Mouse (Mus musculus): ENCODE measurements around the gene Samd5. TPM values are rescaled to one million over a fixed set of nuclear protein-coding genes. Genes with fewer than 3 reads are reported as not detected.

The Samd5 gene
- polyA plus RNA-seq, 1 experiment from 2014 or later: 3.7 TPM

DNA sequence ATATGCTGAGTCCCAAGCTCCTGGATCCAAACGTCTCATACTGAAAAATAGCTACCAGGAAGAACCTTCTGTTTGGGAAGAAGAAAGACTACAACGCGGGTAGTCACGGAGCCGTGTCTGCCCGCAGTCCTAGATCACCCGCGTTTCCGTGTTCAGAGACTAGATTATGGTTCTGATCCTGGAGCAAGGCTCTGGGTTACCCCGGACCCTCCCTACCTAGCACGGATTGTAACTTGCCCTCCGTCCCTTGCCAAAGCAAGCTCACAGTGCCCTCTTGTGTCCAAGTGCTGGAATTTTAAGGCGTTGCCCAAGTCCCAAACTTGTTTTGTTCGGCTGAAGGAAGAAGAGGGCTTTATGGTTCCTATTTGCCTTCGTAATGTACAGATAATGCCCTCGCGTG, 1.9 kb upstream of the Samd5 start:
- Histone ChIP-seq H3K27ac (peak overlapping the region; percentile 56; the same call in 1 of the 2 replicates), H3K4me1 (replicated peaks) (peaks cover 24% of the 10 kb centered on the region), H3K4me3 (peak overlapping the region; percentile 75), H3K9me3 (no peaks in the 10 kb centered on the region), H3K36me3 (no peaks in the 10 kb centered on the region), H3K27me3 (ENCODE audit: insufficient read depth, poor library complexity, severe bottlenecking) (peaks cover 51% of the 10 kb centered on the region)
- DNase-seq (ENCODE audit: low spot score): peak; percentile 78
- 4% methylated on average over 17 of the region's 17 CpGs for WGBS

DNA sequence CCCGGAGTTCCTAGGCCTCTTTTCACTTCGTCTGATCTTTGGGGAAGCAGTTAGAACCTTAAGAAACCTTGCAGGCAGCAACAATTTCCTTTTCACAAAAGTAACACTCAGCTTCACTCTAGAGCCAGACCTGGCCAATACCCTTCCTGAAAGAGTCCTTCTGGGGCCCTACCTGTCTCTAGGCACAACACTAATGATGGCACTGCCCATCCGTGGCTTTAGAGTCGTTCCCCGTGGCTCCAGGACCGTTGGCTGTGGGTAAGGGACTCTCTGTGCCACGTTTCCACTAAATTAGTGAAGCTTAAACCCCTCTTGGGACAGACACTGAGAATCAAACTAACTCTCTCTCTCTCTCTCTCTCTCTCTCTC, 1.4 kb upstream of the Samd5 start:
- DNase-seq (ENCODE audit: low spot score): peak; percentile 23
- WGBS: 2% methylated on average over 7 of the region's 7 CpGs

GRCm38 (mm10) chr10:9675550-9676417, 776 bp upstream of the Samd5 start:
- Histone ChIP-seq H3K27me3 (ENCODE audit: insufficient read depth, poor library complexity, severe bottlenecking) (peaks cover 51% of the 10 kb centered on the region), H3K4me3 (peak overlapping the region; percentile 75), H3K27ac (peak overlapping the region; percentile 84), H3K9me3 (no peaks in the 10 kb centered on the region), H3K4me1 (replicated peaks) (peaks cover 24% of the 10 kb centered on the region), H3K36me3 (no peaks in the 10 kb centered on the region)
- DNase-seq (ENCODE audit: low spot score): peak; percentile 23
- under 1% methylated on average over 36 of the region's 36 CpGs for WGBS

More for the DNA sequence above, 1.4 kb upstream of the Samd5 start:
- Histone ChIP-seq H3K4me1 (replicated peaks) (peaks cover 24% of the 10 kb centered on the region), H3K9me3 (no peaks in the 10 kb centered on the region), H3K27ac (peak overlapping the region; percentile 84; the same call in 1 of the 2 replicates), H3K36me3 (no peaks in the 10 kb centered on the region), H3K4me3 (peak overlapping the region; percentile 75), H3K27me3 (ENCODE audit: insufficient read depth, poor library complexity, severe bottlenecking) (peaks cover 51% of the 10 kb centered on the region)

GRCm38 (mm10) chr10:9673276-9673675, 1.7 kb downstream of the Samd5 start:
- Histone ChIP-seq H3K27me3 (ENCODE audit: insufficient read depth, poor library complexity, severe bottlenecking) (peaks cover 48% of the 10 kb centered on the region), H3K4me1 (replicated peaks) (peaks cover 20% of the 10 kb centered on the region), H3K27ac (no peak overlapping the region), H3K4me3 (peak overlapping the region; percentile 75), H3K9me3 (no peaks in the 10 kb centered on the region), H3K36me3 (no peaks in the 10 kb centered on the region)
- DNase-seq (ENCODE audit: low spot score): no peak

DNA sequence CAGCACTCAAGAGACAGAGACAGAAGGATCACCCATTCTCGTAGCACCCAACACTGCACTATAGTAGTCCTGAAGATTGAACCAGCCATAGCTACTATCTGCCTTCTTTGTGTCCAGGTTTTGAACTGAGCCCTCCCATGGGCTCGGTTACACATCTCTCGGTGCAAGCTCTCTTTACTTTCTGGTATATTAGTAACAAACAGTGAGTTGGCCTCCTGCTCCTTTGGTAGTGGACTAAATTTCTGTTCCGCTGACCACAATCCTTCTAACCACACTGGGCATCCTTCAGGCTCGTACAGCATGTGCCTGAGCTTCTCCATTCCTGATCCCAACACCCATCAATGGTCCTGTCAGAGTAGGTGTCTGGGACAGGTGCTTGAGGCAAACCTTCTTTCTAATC, 2.3 kb downstream of the Samd5 start:
- Histone ChIP-seq H3K27me3 (ENCODE audit: insufficient read depth, poor library complexity, severe bottlenecking) (peaks cover 43% of the 10 kb centered on the region), H3K4me1 (replicated peaks) (peaks cover 20% of the 10 kb centered on the region), H3K9me3 (no peaks in the 10 kb centered on the region), H3K27ac (no peak overlapping the region), H3K36me3 (no peaks in the 10 kb centered on the region), H3K4me3 (peak overlapping the region; percentile 75; the same call in 1 of the 2 replicates)
- 86% methylated on average over 5 of the region's 5 CpGs for WGBS
- no peak for DNase-seq (ENCODE audit: low spot score)

DNA sequence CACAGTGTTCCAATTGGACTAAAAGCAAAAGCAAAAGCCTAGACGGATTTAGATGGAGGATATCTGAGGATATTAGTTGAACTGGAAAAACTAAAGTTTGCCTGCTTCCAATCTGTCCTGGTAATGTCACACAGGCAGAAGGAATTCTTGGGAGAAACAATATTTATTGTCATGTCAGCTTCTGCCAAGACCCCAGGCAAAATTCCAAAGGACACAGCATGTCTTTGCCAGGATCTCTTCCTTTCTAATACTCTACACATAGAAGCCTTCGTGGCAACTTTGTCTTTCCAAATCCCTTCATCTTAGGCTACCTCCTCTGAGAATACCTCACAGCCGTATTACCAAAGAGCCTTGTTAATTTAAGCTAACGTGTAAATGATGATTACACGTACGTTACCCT, 4.7 kb downstream of the Samd5 start:
- no peak overlapping the region for H3K4me3 ChIP-seq
- peaks cover 22% of the 10 kb centered on the region; the same call in 1 of the 2 replicates for H3K27me3 ChIP-seq (ENCODE audit: insufficient read depth, poor library complexity, severe bottlenecking)
- H3K27ac ChIP-seq: no peak overlapping the region
- 92% methylated on average over 6 of the region's 6 CpGs for WGBS
- no peaks in the 10 kb centered on the region for H3K9me3 ChIP-seq
- peaks cover 5% of the 10 kb centered on the region; the same call in 1 of the 2 replicates for H3K4me1 ChIP-seq (replicated peaks)
- DNase-seq (ENCODE audit: low spot score): no peak
- no peaks in the 10 kb centered on the region for H3K36me3 ChIP-seq

DNA sequence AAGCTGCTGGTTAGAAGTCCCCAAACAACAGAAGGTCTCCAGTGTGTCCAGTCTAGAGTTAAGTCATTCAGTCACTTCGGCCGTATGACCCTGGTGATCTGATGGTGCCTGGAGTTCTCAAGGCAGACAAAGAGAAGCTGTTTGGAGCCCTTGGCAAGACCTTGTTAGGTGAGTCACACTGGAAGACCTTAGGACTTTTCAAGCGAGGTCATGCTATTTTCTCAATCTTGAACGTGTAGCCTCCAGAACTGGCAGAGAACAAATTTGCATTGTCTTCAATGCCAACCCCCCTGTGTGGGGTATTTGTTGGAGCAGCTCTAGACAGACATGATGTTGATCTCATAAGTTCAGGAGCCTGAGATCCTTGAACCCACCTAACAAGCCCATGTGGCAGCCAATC, 6.2 kb downstream of the Samd5 start:
- Histone ChIP-seq H3K36me3 (no peaks in the 10 kb centered on the region), H3K9me3 (no peaks in the 10 kb centered on the region), H3K4me1 (replicated peaks) (no peaks in the 10 kb centered on the region), H3K27me3 (ENCODE audit: insufficient read depth, poor library complexity, severe bottlenecking) (peaks cover 10% of the 10 kb centered on the region; the same call in 1 of the 2 replicates), H3K4me3 (no peak overlapping the region), H3K27ac (no peak overlapping the region)
- no peak for DNase-seq (ENCODE audit: low spot score)
- 81% methylated on average over 4 of the region's 4 CpGs for WGBS

GRCm38 (mm10) chr10:9652946-9653345, 22.1 kb downstream of the Samd5 start:
- Histone ChIP-seq H3K27me3 (ENCODE audit: insufficient read depth, poor library complexity, severe bottlenecking) (no peaks in the 10 kb centered on the region), H3K36me3 (no peaks in the 10 kb centered on the region), H3K4me3 (no peak overlapping the region), H3K4me1 (replicated peaks) (peaks cover 17% of the 10 kb centered on the region), H3K27ac (no peak overlapping the region), H3K9me3 (no peaks in the 10 kb centered on the region)
- WGBS: 86% methylated on average over 5 of the region's 5 CpGs
- no peak for DNase-seq (ENCODE audit: low spot score)

DNA sequence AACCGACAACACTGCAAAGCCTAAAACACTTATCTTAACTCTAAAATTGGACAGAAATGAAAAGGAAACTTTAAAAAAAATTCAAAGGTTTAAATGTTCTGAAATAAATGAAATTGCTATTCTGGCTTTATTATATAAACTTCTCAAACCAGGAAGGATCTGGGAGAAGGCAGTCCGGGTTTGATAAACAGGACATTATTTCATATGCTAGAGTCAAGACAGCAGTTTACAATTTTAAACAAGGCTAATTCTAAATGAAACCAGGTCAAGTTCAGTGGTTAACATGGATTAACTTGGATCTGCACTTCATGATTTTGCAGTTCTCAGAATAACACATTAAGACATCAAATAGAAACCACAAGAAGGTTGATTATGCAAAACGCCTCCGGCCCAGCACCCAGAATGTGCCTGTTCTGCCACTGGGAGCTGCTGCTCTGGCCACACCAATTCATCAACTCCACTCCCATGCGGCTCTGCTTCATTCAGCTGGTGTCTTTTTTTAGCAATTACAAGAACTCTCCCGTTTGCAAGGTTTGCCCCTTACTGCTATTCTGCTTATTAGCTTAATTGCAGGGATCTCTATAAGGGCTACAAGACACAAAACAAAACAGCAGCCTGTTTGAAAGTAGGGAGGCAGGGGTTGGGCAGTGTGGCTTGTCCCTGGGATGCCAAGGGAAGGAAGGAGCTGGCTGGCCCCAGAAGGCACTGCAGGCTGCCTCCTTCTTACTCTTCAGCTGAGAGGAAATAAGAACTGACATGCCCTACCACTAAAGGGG, 24.8 kb downstream of the Samd5 start:
- Histone ChIP-seq H3K4me1 (replicated peaks) (peaks cover 17% of the 10 kb centered on the region), H3K27ac (no peak overlapping the region), H3K36me3 (no peaks in the 10 kb centered on the region), H3K4me3 (no peak overlapping the region), H3K27me3 (ENCODE audit: insufficient read depth, poor library complexity, severe bottlenecking) (no peaks in the 10 kb centered on the region), H3K9me3 (no peaks in the 10 kb centered on the region)
- DNase-seq (ENCODE audit: low spot score): no peak
- 69% methylated on average over 6 of the region's 6 CpGs for WGBS

DNA sequence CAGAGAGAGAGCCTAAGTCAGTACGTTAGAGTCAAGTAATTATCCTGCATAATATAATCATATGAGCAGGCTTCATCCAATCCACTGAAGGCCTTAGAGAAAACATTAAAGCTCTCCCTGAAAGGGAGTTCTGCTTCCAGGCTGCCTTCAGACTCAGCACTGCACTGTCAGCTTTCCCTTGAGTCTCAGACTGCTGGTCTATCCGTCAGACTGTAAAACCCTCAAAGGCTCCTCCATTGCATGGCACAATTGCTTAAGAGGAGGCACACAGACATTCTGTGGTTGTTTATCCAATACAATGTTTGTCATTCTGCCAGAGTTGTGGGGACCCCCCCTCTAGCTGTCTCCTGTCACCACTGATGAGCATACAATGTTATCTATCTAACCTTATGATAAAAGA, 26.5 kb downstream of the Samd5 start:
- no peaks in the 10 kb centered on the region for H3K36me3 ChIP-seq
- H3K9me3 ChIP-seq: no peaks in the 10 kb centered on the region
- WGBS: 76% methylated on average over 2 of the region's 2 CpGs
- H3K4me3 ChIP-seq: no peak overlapping the region
- H3K27ac ChIP-seq: no peak overlapping the region
- H3K27me3 ChIP-seq (ENCODE audit: insufficient read depth, poor library complexity, severe bottlenecking): no peaks in the 10 kb centered on the region
- peaks cover 17% of the 10 kb centered on the region for H3K4me1 ChIP-seq (replicated peaks)
- no peak for DNase-seq (ENCODE audit: low spot score)

- no peak for DNase-seq (ENCODE audit: low spot score)
- Histone ChIP-seq H3K27me3 (ENCODE audit: insufficient read depth, poor library complexity, severe bottlenecking) (no peaks in the 10 kb centered on the region), H3K27ac (no peak overlapping the region), H3K4me3 (no peak overlapping the region), H3K9me3 (no peaks in the 10 kb centered on the region), H3K36me3 (no peaks in the 10 kb centered on the region), H3K4me1 (replicated peaks) (peaks cover 17% of the 10 kb centered on the region)
- WGBS: 80% methylated on average over 6 of the region's 6 CpGs
These were observed 27.3 kb downstream of the Samd5 start for GRCm38 (mm10) chr10:9647741-9648140.

DNA sequence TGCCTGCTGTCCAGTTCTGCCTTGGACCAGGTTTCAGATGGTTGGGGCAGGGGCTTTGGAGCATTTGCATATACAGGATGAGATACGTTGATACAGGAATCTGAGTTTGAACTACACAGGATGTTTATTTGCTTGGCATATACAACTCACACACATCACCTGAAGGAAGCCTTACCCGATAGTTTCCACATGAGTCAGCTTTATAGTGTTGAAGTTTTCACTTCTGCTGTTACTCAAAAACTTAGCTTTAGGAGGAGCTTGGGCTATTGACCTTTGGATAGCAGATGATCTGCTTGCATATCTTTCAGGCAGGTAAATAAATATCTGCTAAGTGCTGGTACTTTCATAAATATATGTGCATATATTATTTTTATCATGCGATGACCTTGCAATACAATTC, 28.6 kb downstream of the Samd5 start:
- peaks cover 17% of the 10 kb centered on the region for H3K4me1 ChIP-seq (replicated peaks)
- no peaks in the 10 kb centered on the region for H3K9me3 ChIP-seq
- H3K36me3 ChIP-seq: no peaks in the 10 kb centered on the region
- no peak overlapping the region for H3K4me3 ChIP-seq
- H3K27me3 ChIP-seq (ENCODE audit: insufficient read depth, poor library complexity, severe bottlenecking): no peaks in the 10 kb centered on the region
- H3K27ac ChIP-seq: no peak overlapping the region
- DNase-seq (ENCODE audit: low spot score): no peak
- WGBS: 89% methylated on average over 3 of the region's 3 CpGs

DNA sequence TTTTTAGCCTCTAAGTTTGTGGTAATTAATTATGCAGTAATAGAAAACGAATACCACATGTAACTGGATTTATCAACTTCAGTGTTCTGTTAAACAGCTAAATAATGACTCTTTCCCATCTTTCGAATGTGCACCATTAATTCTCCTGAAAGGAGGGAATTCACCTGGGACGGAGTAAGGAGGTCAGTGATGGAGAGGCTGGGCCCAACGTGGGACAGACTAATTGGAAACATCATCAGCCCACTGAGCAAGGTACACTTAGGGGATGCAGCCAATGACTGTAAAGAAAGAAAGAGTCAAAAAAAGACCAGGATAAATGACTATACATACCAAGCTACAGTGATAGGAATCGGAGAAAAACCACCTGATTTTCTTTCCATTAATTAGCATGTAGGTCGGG, 31.5 kb downstream of the Samd5 start:
- H3K9me3 ChIP-seq: no peaks in the 10 kb centered on the region
- 87% methylated on average over 6 of the region's 6 CpGs for WGBS
- H3K4me3 ChIP-seq: no peak overlapping the region
- no peak for DNase-seq (ENCODE audit: low spot score)
- no peak overlapping the region for H3K27ac ChIP-seq
- no peaks in the 10 kb centered on the region for H3K36me3 ChIP-seq
- no peaks in the 10 kb centered on the region for H3K27me3 ChIP-seq (ENCODE audit: insufficient read depth, poor library complexity, severe bottlenecking)
- H3K4me1 ChIP-seq (replicated peaks): peaks cover 10% of the 10 kb centered on the region

Data from hindbrain, embryonic 10.5 days (tissue).